Mouse (Mus musculus) liver, embryonic 11.5 days (tissue): Measurements from ENCODE around the gene Celsr1. TPM values are rescaled to one million over a fixed set of nuclear protein-coding genes. Genes with fewer than 3 reads are reported as not detected.
A peak's percentile ranks its signal among the peaks of the same experiment; 100 is the strongest.

Experiments used
- ATAC-seq: fragments of 200-750 bp; cut with Nextera tagmentation; replicated peaks from 2 replicates; pipeline ENCODE4 v1.8.0; 2017; ENCODE audit warnings: moderate number of reproducible peaks, mild to moderate bottlenecking, moderate TSS enrichment, moderate library complexity; ENCODE audit not compliant: low FRiP score
- DNase-seq: peaks from one replicate; pipeline ENCODE4 v3.0.0-alpha.2; 2017; ENCODE audit warnings: low spot score
- H3K27ac ChIP-seq: fragments of 300-500 bp; sonication (generic); 2 replicates; pipeline ENCODE4 v1.5.1; 2014; ENCODE audit warnings: mild to moderate bottlenecking, low read depth, low read length, control low read depth
- H3K27me3 ChIP-seq: fragments of 300-500 bp; sonication (generic); replicated peaks from 2 replicates; pipeline ENCODE4 v1.6.1; 2014; ENCODE audit warnings: low read length, mixed read lengths; ENCODE audit not compliant: control insufficient read depth, insufficient read depth
- H3K36me3 ChIP-seq: fragments of 300-500 bp; sonication (generic); 2 replicates; pipeline ENCODE4 v1.6.1; 2014; ENCODE audit warnings: mild to moderate bottlenecking, low read length, moderate library complexity, mixed read lengths; ENCODE audit not compliant: control insufficient read depth, insufficient read depth
- H3K4me1 ChIP-seq: fragments of 300-500 bp; sonication (generic); replicated peaks from 2 replicates; pipeline ENCODE4 v1.6.1; 2014; ENCODE audit warnings: low read length, mixed read lengths; ENCODE audit not compliant: control insufficient read depth, insufficient read depth
- H3K4me2 ChIP-seq: fragments of 300-500 bp; sonication (generic); 2 replicates; pipeline ENCODE4 v1.6.1; 2014; ENCODE audit warnings: mild to moderate bottlenecking, control low read depth, moderate library complexity
- H3K4me3 ChIP-seq: fragments of 300-500 bp; sonication (generic); 2 replicates; pipeline ENCODE4 v1.5.1; 2014; ENCODE audit warnings: low read depth, low read length, control low read depth
- H3K9ac ChIP-seq: fragments of 300-500 bp; sonication (generic); 2 replicates; pipeline ENCODE4 v1.6.1; 2014; ENCODE audit warnings: low read depth, low read length, control low read depth
- H3K9me3 ChIP-seq: fragments of 300-500 bp; sonication (generic); 2 replicates; pipeline ENCODE4 v1.6.1; 2016; ENCODE audit warnings: low read length, inconsistent platforms, mixed read lengths; ENCODE audit not compliant: control insufficient read depth
- WGBS: fragments of 180-500 bp; shearing (Covaris S2); extraction: QIAGEN DNeasy Blood & Tissue Kit; methylation state at CpG from one replicate; pipeline ENCODE4 v1.1.7; 2014; 5-methylcytosine and 5-hydroxymethylcytosine counted together
- polyA plus RNA-seq: library from polyadenylated mRNA; unstranded; fragments of >200 nt; fragmentation: Nextera tagmentation; extraction: Ambion mirVana; gene quantifications from 2 replicates; pipeline ENCODE4 v1.2.1, GENCODE M21; 2014

Gene Celsr1
- polyA plus RNA-seq, 1 experiment from 2014 or later = 1.4 TPM

GRCm38 (mm10) chr15:86077934-86078333, 44.4 kb upstream of the Celsr1 start:
- Histone ChIP-seq H3K4me1 (peaks cover 21% of the 10 kb centered on the region), H3K4me3 (no peak overlapping the region), H3K4me2 (no peak overlapping the region), H3K9me3 (no peaks in the 10 kb centered on the region), H3K27ac (no peak overlapping the region; the same call in 1 of the 2 replicates), H3K27me3 (no peaks in the 10 kb centered on the region), H3K36me3 (no peaks in the 10 kb centered on the region), H3K9ac (0 out of 2 replicates have a peak overlapping the region, but pooled peaks have one; percentile 14)
- WGBS = 65% methylated on average over 5 of the region's 5 CpGs
- no peak for DNase-seq
- ATAC-seq = no peak

DNA sequence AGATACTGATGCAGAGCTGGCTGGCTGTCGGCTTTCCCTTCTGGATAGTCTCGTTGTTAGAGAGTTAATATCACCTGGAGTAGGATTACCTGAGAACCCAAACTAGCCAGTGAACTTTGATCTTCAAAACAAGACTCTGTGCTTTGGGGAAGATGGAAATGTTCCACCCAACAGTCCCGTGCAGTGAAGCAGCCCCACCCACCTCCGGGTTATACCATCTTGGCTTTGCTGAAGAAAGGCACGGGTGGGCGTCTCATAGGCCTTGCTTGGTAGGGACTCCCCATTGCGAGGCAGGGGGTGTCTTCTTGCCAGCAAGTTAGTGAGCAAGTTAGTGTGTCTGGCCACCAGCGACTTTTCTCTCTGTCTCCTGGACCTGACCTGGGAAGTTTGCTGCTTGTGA, 42.8 kb upstream of the Celsr1 start:
- no peak overlapping the region for H3K4me2 ChIP-seq
- 76% methylated on average over 8 of the region's 8 CpGs for WGBS
- H3K4me1 ChIP-seq = peaks cover 17% of the 10 kb centered on the region
- no peak overlapping the region for H3K27ac ChIP-seq
- H3K36me3 ChIP-seq = no peaks in the 10 kb centered on the region
- H3K9me3 ChIP-seq = no peaks in the 10 kb centered on the region
- DNase-seq (no peak), ATAC-seq (no peak)
- no peak overlapping the region for H3K4me3 ChIP-seq
- no peak overlapping the region for H3K9ac ChIP-seq
- H3K27me3 ChIP-seq = no peaks in the 10 kb centered on the region

DNA sequence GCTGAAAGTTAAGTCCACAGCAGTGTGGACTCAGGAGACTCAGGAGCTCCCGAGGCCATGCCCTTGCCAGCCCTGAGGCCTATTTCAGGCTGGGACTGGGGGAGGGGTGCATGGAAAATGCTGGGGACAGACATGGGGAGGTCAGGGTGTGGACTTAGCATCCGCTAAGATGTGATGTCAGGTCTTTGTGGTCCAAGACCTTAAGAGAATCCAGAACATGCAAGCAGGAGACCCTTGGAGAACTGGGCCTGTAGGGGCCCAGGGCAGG, 42.4 kb upstream of the Celsr1 start:
- ATAC-seq (no peak), DNase-seq (no peak)

DNA sequence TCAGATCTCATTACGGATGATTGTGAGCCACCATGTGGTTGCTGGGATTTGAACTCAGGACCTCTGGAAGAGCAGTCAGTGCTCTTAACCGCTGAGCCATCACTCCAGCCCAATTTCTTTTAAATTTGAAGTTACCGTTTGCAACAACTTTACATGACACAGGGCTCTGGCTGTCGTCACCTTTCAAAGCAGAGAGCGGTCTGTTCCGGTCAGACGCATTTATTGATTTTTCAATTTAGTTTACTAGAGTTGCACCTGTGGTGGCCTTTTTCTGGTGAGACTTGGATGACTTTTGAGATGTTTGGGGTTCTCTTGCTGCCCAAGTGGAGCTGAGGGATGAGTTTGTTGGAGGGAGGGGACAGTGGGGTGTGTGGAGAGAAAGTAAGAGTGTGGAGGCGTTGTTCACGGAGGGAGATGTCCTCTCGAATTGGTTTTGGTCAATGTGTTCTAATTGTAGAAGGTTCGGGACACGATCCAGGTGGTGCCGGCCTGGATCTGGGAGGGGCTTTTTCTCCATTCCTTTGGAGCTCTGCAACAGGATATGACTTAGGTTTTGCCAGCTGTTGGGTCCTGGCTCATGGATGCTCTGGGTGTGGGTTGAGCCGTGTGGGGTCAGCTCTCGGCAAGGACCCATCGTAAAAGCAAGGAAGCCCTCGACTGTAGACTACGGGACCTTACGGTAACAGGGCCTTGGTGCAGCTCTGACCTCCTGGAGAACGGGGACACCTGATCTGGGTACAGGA, 41.9 kb upstream of the Celsr1 start:
- no peak for ATAC-seq
- Histone ChIP-seq H3K27ac (no peak overlapping the region), H3K4me2 (no peak overlapping the region), H3K4me1 (peaks cover 23% of the 10 kb centered on the region), H3K4me3 (no peak overlapping the region), H3K27me3 (no peaks in the 10 kb centered on the region), H3K9ac (no peak overlapping the region), H3K36me3 (no peaks in the 10 kb centered on the region), H3K9me3 (no peaks in the 10 kb centered on the region)
- 89% methylated on average over 20 of the region's 20 CpGs for WGBS
- no peak for DNase-seq

More for the DNA sequence above, 42.4 kb upstream of the Celsr1 start:
- H3K4me2 ChIP-seq = no peak overlapping the region
- no peak overlapping the region for H3K4me3 ChIP-seq
- H3K4me1 ChIP-seq = peaks cover 18% of the 10 kb centered on the region
- H3K36me3 ChIP-seq = no peaks in the 10 kb centered on the region
- no peaks in the 10 kb centered on the region for H3K27me3 ChIP-seq
- no peak overlapping the region for H3K27ac ChIP-seq
- WGBS = 77% methylated on average over 2 of the region's 2 CpGs
- H3K9ac ChIP-seq = no peak overlapping the region
- H3K9me3 ChIP-seq = no peaks in the 10 kb centered on the region

GRCm38 (mm10) chr15:86074171-86074937, 40.8 kb upstream of the Celsr1 start:
- Histone ChIP-seq H3K27ac (no peak overlapping the region), H3K36me3 (no peaks in the 10 kb centered on the region)
- no peak for DNase-seq

GRCm38 (mm10) chr15:86071166-86071565, 37.6 kb upstream of the Celsr1 start:
- no peaks in the 10 kb centered on the region for H3K9me3 ChIP-seq
- peaks cover 45% of the 10 kb centered on the region for H3K4me1 ChIP-seq
- H3K4me2 ChIP-seq = no peak overlapping the region
- H3K9ac ChIP-seq = no peak overlapping the region
- DNase-seq (no peak), ATAC-seq (no peak)
- no peaks in the 10 kb centered on the region for H3K27me3 ChIP-seq
- WGBS = 67% methylated on average over 1 of the region's 1 CpGs
- no peak overlapping the region for H3K4me3 ChIP-seq
- H3K36me3 ChIP-seq = no peaks in the 10 kb centered on the region
- H3K27ac ChIP-seq = no peak overlapping the region

More at GRCm38 (mm10) chr15:86074171-86074937, 40.8 kb upstream of the Celsr1 start:
- H3K4me1 ChIP-seq = peaks cover 29% of the 10 kb centered on the region
- no peaks in the 10 kb centered on the region for H3K27me3 ChIP-seq
- no peak for ATAC-seq
- no peak overlapping the region for H3K4me2 ChIP-seq
- no peak overlapping the region for H3K4me3 ChIP-seq
- no peaks in the 10 kb centered on the region for H3K9me3 ChIP-seq
- H3K9ac ChIP-seq = no peak overlapping the region
- 88% methylated on average over 16 of the region's 16 CpGs for WGBS

GRCm38 (mm10) chr15:86070368-86070767, 36.8 kb upstream of the Celsr1 start:
- peaks cover 45% of the 10 kb centered on the region for H3K4me1 ChIP-seq
- no peak overlapping the region for H3K9ac ChIP-seq

DNA sequence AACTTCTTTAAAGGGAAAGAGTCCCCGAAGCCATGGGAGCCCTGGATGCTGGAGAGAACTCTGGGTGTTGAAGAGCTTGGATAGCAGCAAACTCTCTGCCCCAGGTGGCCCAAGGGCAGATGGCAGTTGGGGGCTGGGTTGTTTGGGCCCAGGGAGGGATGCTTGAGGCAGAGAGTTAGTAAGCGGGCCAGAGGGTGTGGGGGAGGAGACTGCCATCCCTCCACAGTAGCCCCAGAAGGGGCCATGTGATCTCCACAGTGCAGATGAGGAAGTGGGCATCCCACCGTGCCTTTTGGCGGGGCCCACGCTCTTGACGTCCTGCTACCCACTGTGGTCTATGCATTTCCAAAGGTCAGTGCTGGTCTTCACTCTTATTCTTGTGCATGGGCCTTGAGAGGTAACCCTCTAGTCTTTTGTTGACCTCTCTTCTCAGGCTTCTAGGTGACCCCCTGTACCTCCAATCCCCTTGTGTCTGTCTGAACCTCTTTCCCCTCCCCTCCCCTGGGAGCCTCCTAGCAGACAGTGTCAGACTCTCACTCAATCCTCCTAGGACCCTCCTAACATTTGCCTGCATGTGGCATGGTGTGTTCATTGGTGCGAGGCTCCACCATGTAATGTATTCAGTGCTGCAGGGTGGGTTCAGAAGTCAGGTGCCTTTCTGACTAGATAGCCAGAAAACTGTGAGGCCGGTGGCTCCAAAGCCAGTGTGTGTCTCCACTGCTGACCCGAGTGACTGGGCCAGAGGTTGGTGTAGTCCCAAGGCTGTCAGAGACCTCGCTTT, 35.6 kb upstream of the Celsr1 start:
- no peaks in the 10 kb centered on the region for H3K9me3 ChIP-seq
- no peak for ATAC-seq
- H3K4me1 ChIP-seq = peaks cover 56% of the 10 kb centered on the region
- no peak overlapping the region for H3K4me3 ChIP-seq
- H3K36me3 ChIP-seq = no peaks in the 10 kb centered on the region
- H3K27me3 ChIP-seq = no peaks in the 10 kb centered on the region
- H3K4me2 ChIP-seq = no peak overlapping the region
- no peak overlapping the region; the same call in 1 of the 2 replicates for H3K27ac ChIP-seq
- DNase-seq = no peak
- H3K9ac ChIP-seq = no peak overlapping the region
- 78% methylated on average over 10 of the region's 10 CpGs for WGBS

More at GRCm38 (mm10) chr15:86070368-86070767, 36.8 kb upstream of the Celsr1 start:
- no peaks in the 10 kb centered on the region for H3K27me3 ChIP-seq
- no peak overlapping the region for H3K27ac ChIP-seq
- WGBS = 44% methylated on average over 11 of the region's 11 CpGs
- no peaks in the 10 kb centered on the region for H3K9me3 ChIP-seq
- DNase-seq = no peak
- ATAC-seq = no peak
- no peaks in the 10 kb centered on the region for H3K36me3 ChIP-seq
- peak overlapping the region; percentile 22; the same call in 1 of the 2 replicates for H3K4me2 ChIP-seq
- H3K4me3 ChIP-seq = no peak overlapping the region
